Mouse (Mus musculus) embryonic facial prominence, embryonic 14.5 days (tissue): ENCODE results near the gene Tmem169. TPM values are rescaled to one million over a fixed set of nuclear protein-coding genes. Genes with fewer than 3 reads are reported as not detected.

ENCODE experiments used
- ATAC-seq: fragments of 200-750 bp; cut with Nextera tagmentation; 2 replicates; pipeline ENCODE4 v1.8.0; 2017; ENCODE audit warnings: low read depth, moderate number of reproducible peaks, moderate TSS enrichment
- DNase-seq: peaks from one replicate; pipeline ENCODE4 v3.0.0-alpha.2; 2015; ENCODE audit warnings: low spot score
- H3K27ac ChIP-seq: fragments of 300-500 bp; sonication (generic); replicated peaks from 2 replicates; pipeline ENCODE4 v1.5.1; 2014; ENCODE audit warnings: low read depth, mild to moderate bottlenecking, low read length, moderate library complexity
- H3K27me3 ChIP-seq: fragments of 300-500 bp; sonication (generic); replicated peaks from 2 replicates; pipeline ENCODE4 v1.6.1; 2014; ENCODE audit warnings: low read length; ENCODE audit not compliant: control insufficient read depth, insufficient read depth
- H3K36me3 ChIP-seq: fragments of 300-500 bp; sonication (generic); 2 replicates; pipeline ENCODE4 v1.6.1; 2014; ENCODE audit warnings: low read length, mixed read lengths; ENCODE audit not compliant: control insufficient read depth, insufficient read depth
- H3K4me1 ChIP-seq: fragments of 300-500 bp; sonication (generic); 2 replicates; pipeline ENCODE4 v1.6.1; 2014; ENCODE audit warnings: antibody characterized with exemption, low read length; ENCODE audit not compliant: control insufficient read depth, insufficient read depth
- H3K4me2 ChIP-seq: fragments of 300-500 bp; sonication (generic); 2 replicates; pipeline ENCODE4 v1.6.1; 2014; ENCODE audit warnings: low read depth, mild to moderate bottlenecking, low read length, moderate library complexity, mixed read lengths
- H3K4me3 ChIP-seq: fragments of 300-500 bp; sonication (generic); 2 replicates; pipeline ENCODE4 v1.5.1; 2014; ENCODE audit warnings: low read depth, mild to moderate bottlenecking, low read length
- H3K9ac ChIP-seq: fragments of 300-500 bp; sonication (generic); 2 replicates; pipeline ENCODE4 v1.6.1; 2014; ENCODE audit warnings: low read depth, mild to moderate bottlenecking, low read length, moderate library complexity, mixed read lengths
- H3K9me3 ChIP-seq: fragments of 300-500 bp; sonication (generic); 2 replicates; pipeline ENCODE4 v1.6.1; 2016; ENCODE audit warnings: low read length; ENCODE audit not compliant: control insufficient read depth
- WGBS: fragments of 180-500 bp; shearing (Covaris S2); extraction: QIAGEN DNeasy Blood & Tissue Kit; methylation state at CpG from one replicate; pipeline ENCODE4 v1.1.7; 2014; 5-methylcytosine and 5-hydroxymethylcytosine counted together
- polyA plus RNA-seq: library from polyadenylated mRNA; unstranded; fragments of >200 nt; fragmentation: Nextera tagmentation; extraction: Ambion mirVana; gene quantifications from 2 replicates; pipeline ENCODE4 v1.2.1, GENCODE M21; 2014

Tmem169 gene
- polyA plus RNA-seq, 1 experiment from 2014 or later = 4.0 TPM

DNA sequence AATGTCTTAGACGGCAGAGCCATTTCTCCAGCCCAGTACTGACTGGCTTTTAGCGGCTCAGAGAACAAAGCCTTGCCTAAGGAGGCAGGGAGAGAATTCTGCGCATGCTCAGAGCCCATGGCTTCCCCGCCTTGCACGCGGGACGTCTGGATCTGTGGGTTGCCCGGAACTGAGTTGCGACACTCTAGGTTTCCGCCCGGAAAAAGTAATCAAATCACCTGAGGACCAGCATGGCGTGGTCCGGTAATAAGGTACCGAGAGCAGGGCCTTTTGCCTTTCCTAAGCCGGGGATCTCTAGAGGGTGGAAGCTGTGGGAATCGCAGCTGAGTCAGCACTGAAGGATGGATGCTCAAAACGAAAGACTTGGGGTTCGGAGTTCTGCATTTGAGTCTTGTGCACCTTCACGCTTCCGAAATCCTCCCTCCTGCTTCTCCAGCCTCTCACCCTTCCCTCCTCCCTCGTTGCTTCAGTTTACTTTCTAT lies 23.2 kb downstream of the Tmem169 start, which contains the start of gene Xrcc5:
Gene Xrcc5 (plus strand): TSS at position 105 of the 482 bp plus-strand sequence.
- Histone ChIP-seq H3K27me3 (no peaks in the 10 kb centered on the region), H3K9ac (peak within 1 kb of the TSS; percentile 73), H3K9me3 (no peaks in the 10 kb centered on the region), H3K27ac (peak within 1 kb of the TSS; percentile 94), H3K36me3 (0 out of 2 replicates have a peak, but pooled peaks cover 12% of the 10 kb centered on the region), H3K4me3 (peak within 1 kb of the TSS; percentile 59), H3K4me2 (peak within 1 kb of the TSS; percentile 57), H3K4me1 (peaks cover 23% of the 10 kb centered on the region)
- under 1% methylated on average over 20 of the region's 21 CpGs for WGBS
- ATAC-seq (peak; percentile 98), DNase-seq (peak; percentile 98)

DNA sequence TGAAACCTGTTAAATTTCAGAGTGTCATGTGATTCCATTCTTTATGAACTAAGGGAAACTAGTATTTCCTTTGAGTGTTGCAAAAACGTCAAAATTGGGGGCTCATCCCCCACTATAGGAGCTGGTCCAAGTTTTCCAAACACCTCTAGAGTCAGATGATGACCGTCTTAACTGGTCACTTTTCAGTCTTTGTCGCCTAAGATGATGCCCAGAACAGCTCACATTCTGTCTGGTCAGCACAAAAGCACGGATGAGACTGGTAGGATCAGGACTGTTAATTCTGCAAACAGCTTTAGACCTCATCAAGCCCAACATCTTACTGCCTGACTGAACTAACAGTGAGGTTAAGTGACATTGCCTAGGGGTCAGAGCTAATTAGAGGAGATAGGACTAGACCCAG lies 24.8 kb downstream of the Tmem169 start:
- Histone ChIP-seq H3K27me3 (no peaks in the 10 kb centered on the region), H3K9me3 (no peaks in the 10 kb centered on the region), H3K4me2 (no peak overlapping the region), H3K27ac (peak overlapping the region; percentile 24; the same call in 1 of the 2 replicates), H3K4me3 (no peak overlapping the region), H3K9ac (no peak overlapping the region), H3K4me1 (peaks cover 23% of the 10 kb centered on the region), H3K36me3 (peaks cover 24% of the 10 kb centered on the region; the same call in 1 of the 2 replicates)
- WGBS = 51% methylated on average over 4 of the region's 4 CpGs
- DNase-seq (no peak), ATAC-seq (no peak)

- no peak overlapping the region for H3K4me2 ChIP-seq
- no peak overlapping the region for H3K4me3 ChIP-seq
- no peak overlapping the region for H3K9ac ChIP-seq
- peaks cover 23% of the 10 kb centered on the region for H3K4me1 ChIP-seq
- H3K9me3 ChIP-seq = no peaks in the 10 kb centered on the region
- peak; percentile 14; the same call in 1 of the 2 replicates for ATAC-seq
- peak; percentile 85 for DNase-seq
- H3K27ac ChIP-seq = peak overlapping the region; percentile 24; the same call in 1 of the 2 replicates
- 36% methylated on average over 6 of the region's 6 CpGs for WGBS
- no peaks in the 10 kb centered on the region for H3K27me3 ChIP-seq
- H3K36me3 ChIP-seq = peaks cover 33% of the 10 kb centered on the region; the same call in 1 of the 2 replicates
Measured at GRCm38 (mm10) chr1:72309744-72310424, 25.7 kb downstream of the Tmem169 start.

DNA sequence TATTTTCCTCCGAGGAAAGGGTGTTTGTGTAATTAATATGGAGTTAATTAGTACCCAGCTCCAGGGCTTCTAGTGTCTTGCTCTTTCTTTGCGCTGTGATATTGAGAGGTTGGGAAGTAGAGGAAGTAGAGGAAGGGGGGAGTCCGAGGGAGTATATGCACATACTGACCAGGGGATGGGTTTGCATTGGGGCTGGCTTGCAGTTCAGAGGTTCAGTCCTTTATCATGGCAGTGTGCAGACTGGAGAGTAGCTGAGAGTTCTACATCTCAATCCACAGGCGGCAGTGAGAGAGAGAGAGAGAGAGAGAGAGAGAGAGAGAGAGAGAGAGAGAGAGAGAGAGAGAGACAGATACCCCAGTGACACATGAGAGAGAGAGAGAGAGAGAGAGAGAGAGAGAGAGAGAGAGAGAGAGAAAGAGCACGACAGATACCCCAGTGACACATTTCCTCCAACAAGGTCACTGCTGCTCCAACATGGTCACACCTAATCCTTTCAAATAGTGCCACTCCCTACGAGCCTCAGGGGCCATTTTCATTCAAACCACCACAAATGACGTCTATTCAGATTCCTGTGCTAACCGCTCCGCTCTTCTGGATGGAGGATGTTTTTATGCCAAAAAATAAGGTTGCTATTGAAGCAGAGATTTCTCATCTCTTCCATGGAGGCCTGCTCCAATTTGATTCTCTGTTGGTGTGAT lies 28.7 kb downstream of the Tmem169 start:
- H3K4me1 ChIP-seq = peaks cover 20% of the 10 kb centered on the region
- DNase-seq = no peak
- peaks cover 59% of the 10 kb centered on the region; the same call in 1 of the 2 replicates for H3K36me3 ChIP-seq
- H3K4me3 ChIP-seq = no peak overlapping the region
- H3K27ac ChIP-seq = no peak overlapping the region
- WGBS = 73% methylated on average over 9 of the region's 9 CpGs
- no peaks in the 10 kb centered on the region for H3K9me3 ChIP-seq
- no peak overlapping the region for H3K9ac ChIP-seq
- no peak for ATAC-seq
- H3K4me2 ChIP-seq = no peak overlapping the region
- no peaks in the 10 kb centered on the region for H3K27me3 ChIP-seq

- Histone ChIP-seq H3K9me3 (no peaks in the 10 kb centered on the region), H3K27me3 (no peaks in the 10 kb centered on the region), H3K9ac (no peak overlapping the region), H3K27ac (no peak overlapping the region), H3K4me1 (peaks cover 13% of the 10 kb centered on the region; the same call in 1 of the 2 replicates), H3K4me3 (no peak overlapping the region), H3K4me2 (no peak overlapping the region), H3K36me3 (peaks cover 64% of the 10 kb centered on the region; the same call in 1 of the 2 replicates)
- DNase-seq (peak; percentile 30), ATAC-seq (no peak)
- 74% methylated on average over 5 of the region's 5 CpGs for WGBS
Measured at GRCm38 (mm10) chr1:72313399-72314039, 29.4 kb downstream of the Tmem169 start.

DNA sequence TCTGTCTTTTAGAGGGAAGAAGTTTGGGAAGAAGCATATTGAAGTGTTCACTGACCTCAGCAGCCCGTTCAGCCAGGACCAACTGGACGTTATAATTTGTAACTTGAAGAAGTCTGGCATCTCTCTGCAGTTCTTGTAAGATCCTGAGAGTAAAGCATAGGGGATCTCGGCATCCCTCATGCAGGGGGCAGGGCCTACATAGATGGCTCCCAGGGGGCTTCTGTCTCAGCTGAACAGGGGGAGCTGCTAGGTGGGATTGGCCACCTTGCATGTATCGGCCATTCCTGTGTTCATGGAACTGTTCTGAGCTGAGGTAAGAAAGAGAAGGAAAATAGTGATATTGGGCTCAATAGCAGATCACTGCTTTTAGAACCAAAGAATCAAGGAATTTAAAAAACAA lies 31.3 kb downstream of the Tmem169 start:
- ATAC-seq (no peak), DNase-seq (no peak)
- Histone ChIP-seq H3K4me2 (no peak overlapping the region), H3K36me3 (peaks cover 83% of the 10 kb centered on the region), H3K27ac (no peak overlapping the region), H3K9ac (no peak overlapping the region), H3K9me3 (no peaks in the 10 kb centered on the region), H3K4me3 (no peak overlapping the region), H3K4me1 (0 out of 2 replicates have a peak, but pooled peaks cover 2% of the 10 kb centered on the region), H3K27me3 (no peaks in the 10 kb centered on the region)
- WGBS = 75% methylated on average over 4 of the region's 4 CpGs

- H3K36me3 ChIP-seq = peaks cover 89% of the 10 kb centered on the region
Measured at GRCm38 (mm10) chr1:72316409-72316808, 32.2 kb downstream of the Tmem169 start.

GRCm38 (mm10) chr1:72316901-72317300 lies 32.7 kb downstream of the Tmem169 start:
- no peak for ATAC-seq
- no peaks in the 10 kb centered on the region for H3K27me3 ChIP-seq
- H3K9ac ChIP-seq = no peak overlapping the region
- no peaks in the 10 kb centered on the region for H3K4me1 ChIP-seq
- peaks cover 84% of the 10 kb centered on the region for H3K36me3 ChIP-seq
- no peak overlapping the region for H3K4me2 ChIP-seq
- H3K9me3 ChIP-seq = no peaks in the 10 kb centered on the region
- no peak overlapping the region for H3K27ac ChIP-seq
- no peak for DNase-seq
- H3K4me3 ChIP-seq = no peak overlapping the region
- 78% methylated on average over 7 of the region's 7 CpGs for WGBS

More at GRCm38 (mm10) chr1:72316409-72316808, 32.2 kb downstream of the Tmem169 start:
- Histone ChIP-seq H3K27me3 (no peaks in the 10 kb centered on the region), H3K9me3 (no peaks in the 10 kb centered on the region), H3K9ac (no peak overlapping the region), H3K27ac (no peak overlapping the region), H3K4me3 (no peak overlapping the region), H3K4me2 (no peak overlapping the region), H3K4me1 (no peaks in the 10 kb centered on the region)
- ATAC-seq (no peak; the same call in 1 of the 2 replicates), DNase-seq (no peak)
- 74% methylated on average over 8 of the region's 8 CpGs for WGBS
